Mouse (Mus musculus) MEL (cell line): ENCODE data around the gene Lypd6b. TPM values are rescaled to one million over a fixed set of nuclear protein-coding genes. Genes with fewer than 3 reads are reported as not detected.

Source experiments
- DNase-seq: peaks from one replicate; pipeline ENCODE4 v3.0.0; 2011; ENCODE audit warnings: low read depth, low spot score
- H3K27ac ChIP-seq: 2 replicates; pipeline ENCODE4 v1.5.1; 2012; ENCODE audit warnings: low read depth, mild to moderate bottlenecking, control low read depth, low read length, moderate library complexity; ENCODE audit not compliant: control insufficient read depth
- H3K27me3 ChIP-seq, 2 experiments: fragments of 150-350 bp in 1 of 2; sonication (generic) in 1 of 2; 2 replicates each; pipeline ENCODE4 v1.6.1; 2012; ENCODE audit warnings: low read length in 2 of 2, mild to moderate bottlenecking in 2 of 2, improper control_type of control experiment in 1 of 2, moderate library complexity in 1 of 2; ENCODE audit not compliant: insufficient read depth in 2 of 2, control insufficient read depth in 1 of 2
- H3K36me3 ChIP-seq, 2 experiments: 2 replicates each; pipeline ENCODE4 v1.6.1; 2012 to 2014; ENCODE audit warnings: low read length in 2 of 2, improper control_type of control experiment in 1 of 2, inconsistent platforms in 1 of 2, mild to moderate bottlenecking in 1 of 2; ENCODE audit not compliant: insufficient read depth in 2 of 2, control insufficient read depth in 1 of 2
- H3K4me1 ChIP-seq, 2 experiments: fragments of 150-350 bp in 1 of 2; sonication (generic) in 1 of 2; 2 replicates each; pipeline ENCODE4 v1.6.1; 2012; ENCODE audit warnings: low read length in 2 of 2, improper control_type of control experiment in 1 of 2, mild to moderate bottlenecking in 1 of 2; ENCODE audit not compliant: insufficient read depth in 2 of 2, control insufficient read depth in 1 of 2
- H3K4me3 ChIP-seq, 2 experiments: fragments of 150-350 bp in 1 of 2; sonication (generic) in 1 of 2; 2 replicates each; pipeline ENCODE4 v1.5.1; 2012; ENCODE audit warnings: low read depth in 2 of 2, low read length in 2 of 2, mild to moderate bottlenecking in 2 of 2, moderate library complexity in 2 of 2, control low read depth in 1 of 2, improper control_type of control experiment in 1 of 2; ENCODE audit not compliant: control insufficient read depth in 1 of 2, insufficient read depth in 1 of 2
- H3K79me2 ChIP-seq: 2 replicates; pipeline ENCODE4 v1.6.1; 2012; ENCODE audit warnings: mild to moderate bottlenecking, low read length, moderate library complexity; ENCODE audit not compliant: control insufficient read depth, poor library complexity, insufficient read depth
- H3K9ac ChIP-seq: 2 replicates; pipeline ENCODE4 v1.6.1; 2012; ENCODE audit warnings: low read depth, mild to moderate bottlenecking, control low read depth, low read length, moderate library complexity; ENCODE audit not compliant: control insufficient read depth, poor library complexity, severe bottlenecking
- H3K9me3 ChIP-seq: fragments of 150-350 bp; sonication (generic); replicated peaks from 2 replicates; pipeline ENCODE4 v1.6.1; 2012; ENCODE audit warnings: mild to moderate bottlenecking, low read length, improper control_type of control experiment, moderate library complexity; ENCODE audit not compliant: insufficient read depth
- BHLHE40 ChIP-seq: IDR thresholded peaks from 2 replicates; pipeline ENCODE4 v1.6.1; 2012; ENCODE audit warnings: low read depth, mild to moderate bottlenecking, inconsistent platforms, low read length, improper control_type of control experiment, borderline replicate concordance
- CHD2 ChIP-seq: IDR thresholded peaks from 2 replicates; pipeline ENCODE4 v1.6.1; 2011; ENCODE audit warnings: low read length, improper control_type of control experiment
- CTCF ChIP-seq, 3 experiments: IDR thresholded peaks in 2 of 3; conservative IDR thresholded peaks in 1 of 3; 2 replicates each; pipeline ENCODE4 v1.5.1; 2011 to 2012; ENCODE audit warnings: low read length in 3 of 3, low read depth in 2 of 3, mild to moderate bottlenecking in 2 of 3, improper control_type of control experiment in 1 of 3, inconsistent platforms in 1 of 3, mixed read lengths in 1 of 3, moderate library complexity in 1 of 3; ENCODE audit not compliant: control insufficient read depth in 1 of 3, insufficient read depth in 1 of 3, poor library complexity in 1 of 3, severe bottlenecking in 1 of 3
- ELF1 ChIP-seq: IDR thresholded peaks from 2 replicates; pipeline ENCODE4 v1.6.1; 2014; ENCODE audit warnings: low read depth, mild to moderate bottlenecking, inconsistent platforms, low read length, improper control_type of control experiment, moderate library complexity
- EP300 ChIP-seq, 2 experiments: IDR thresholded peaks; 2 replicates each; pipeline ENCODE4 v1.6.1; 2011; ENCODE audit warnings: improper control_type of control experiment in 2 of 2, low read length in 2 of 2, low read depth in 1 of 2, mild to moderate bottlenecking in 1 of 2
- GATA1 ChIP-seq: IDR thresholded peaks from 2 replicates; pipeline ENCODE4 v1.6.1; 2011; ENCODE audit warnings: low read depth, low read length, improper control_type of control experiment
- HCFC1 ChIP-seq: IDR thresholded peaks from 2 replicates; pipeline ENCODE4 v1.6.1; 2012; ENCODE audit warnings: low read depth, mild to moderate bottlenecking, inconsistent platforms, low read length, improper control_type of control experiment, moderate library complexity
- KAT2A ChIP-seq: conservative IDR thresholded peaks from 2 replicates; pipeline ENCODE4 v1.6.1; 2012; ENCODE audit warnings: low read depth, low read length, improper control_type of control experiment, inconsistent platforms
- MAZ ChIP-seq: IDR thresholded peaks from 2 replicates; pipeline ENCODE4 v1.6.1; 2012; ENCODE audit warnings: low read depth, mild to moderate bottlenecking, inconsistent platforms, low read length, improper control_type of control experiment
- MYB ChIP-seq: IDR thresholded peaks from 2 replicates; pipeline ENCODE4 v1.6.1; 2011; ENCODE audit warnings: mild to moderate bottlenecking, low read depth, low read length, improper control_type of control experiment
- NRF1 ChIP-seq: IDR thresholded peaks from 2 replicates; pipeline ENCODE4 v1.6.1; 2014; ENCODE audit warnings: low read depth, mild to moderate bottlenecking, inconsistent platforms, low read length, improper control_type of control experiment, moderate library complexity; ENCODE audit not compliant: poor library complexity, insufficient read depth, severe bottlenecking
- POLR2A ChIP-seq, 2 experiments: IDR thresholded peaks; 2 replicates each; pipeline ENCODE4 v1.6.1; 2011 to 2012; ENCODE audit warnings: low read length in 2 of 2, mild to moderate bottlenecking in 2 of 2, control low read depth in 1 of 2, improper control_type of control experiment in 1 of 2, low read depth in 1 of 2, moderate library complexity in 1 of 2; ENCODE audit not compliant: control insufficient read depth in 1 of 2, insufficient read depth in 1 of 2, poor library complexity in 1 of 2
- POLR2AphosphoS5 ChIP-seq: IDR thresholded peaks from 2 replicates; pipeline ENCODE4 v1.6.1; 2012; ENCODE audit warnings: low read depth, borderline replicate concordance, mild to moderate bottlenecking, inconsistent platforms, low read length, moderate library complexity, mixed read lengths
- RAD21 ChIP-seq: IDR thresholded peaks from 2 replicates; pipeline ENCODE4 v1.6.1; 2011; ENCODE audit warnings: mild to moderate bottlenecking, low read depth, low read length, improper control_type of control experiment
- SMC3 ChIP-seq: IDR thresholded peaks from 2 replicates; pipeline ENCODE4 v1.6.1; 2011; ENCODE audit warnings: low read depth, low read length, improper control_type of control experiment
- UBTF ChIP-seq: IDR thresholded peaks from 2 replicates; pipeline ENCODE4 v1.6.1; 2012; ENCODE audit warnings: low read depth, mild to moderate bottlenecking, inconsistent platforms, low read length, improper control_type of control experiment, moderate library complexity, borderline replicate concordance; ENCODE audit not compliant: insufficient read depth
- ZC3H11A ChIP-seq: IDR thresholded peaks from 2 replicates; pipeline ENCODE4 v1.6.1; 2012; ENCODE audit warnings: low read depth, mild to moderate bottlenecking, inconsistent platforms, low read length, improper control_type of control experiment
- ZKSCAN1 ChIP-seq: IDR thresholded peaks from 2 replicates; pipeline ENCODE4 v1.6.1; 2012; ENCODE audit warnings: low read depth, mild to moderate bottlenecking, inconsistent platforms, low read length, improper control_type of control experiment, moderate library complexity
- ZMIZ1 ChIP-seq: IDR thresholded peaks from 2 replicates; pipeline ENCODE4 v1.6.1; 2012; ENCODE audit warnings: low read depth, mild to moderate bottlenecking, inconsistent platforms, low read length, improper control_type of control experiment, moderate library complexity
- polyA plus RNA-seq, 2 experiments: library from polyadenylated mRNA; stranded (reverse) in 1 of 2; unstranded in 1 of 2; fragments of >175 nt in 1 of 2; fragments of >200 nt in 1 of 2; gene quantifications; 2 replicates each; pipeline versions ENCODE4 v1.2.1 to v1.2.4; 2012; ENCODE audit warnings: low replicate concordance in 2 of 2, low read depth in 1 of 2; ENCODE audit not compliant: insufficient read length in 2 of 2, insufficient read depth in 1 of 2, missing spikeins in 1 of 2
- total RNA-seq: library from RNA; depleted of rRNA; stranded (reverse); fragments of 300-350 nt; gene quantifications from 2 replicates; pipeline ENCODE4 v1.2.3, GENCODE M21; 2012

The Lypd6b gene
- total and polyA plus RNA-seq, 3 experiments, result not detected

- H3K9me3 ChIP-seq, result no peaks in the 10 kb centered on the region
- no peaks in the 10 kb centered on the region for H3K4me1 ChIP-seq
- no peaks in the 10 kb centered on the region for H3K27me3 ChIP-seq
- no peaks in the 10 kb centered on the region for H3K36me3 ChIP-seq
- TF ChIP-seq POLR2A (IDR thresholded peaks at IDR 0.05; ENCODE audit: control insufficient read depth in 1 of 2, insufficient read depth in 1 of 2, low read depth in 1 of 2, low read length in 2 of 2, poor library complexity in 1 of 2), result no peak
- no peak for TF ChIP-seq EP300 (IDR thresholded peaks at IDR 0.05; ENCODE audit: low read depth in 1 of 2, low read length in 2 of 2)
- no peak for TF ChIP-seq GATA1
- TF ChIP-seq HCFC1, result no peak
- no peak for TF ChIP-seq ZMIZ1
- no peak for TF ChIP-seq KAT2A
- no peak for TF ChIP-seq BHLHE40
- no peak for TF ChIP-seq SMC3
- TF ChIP-seq MYB, result no peak
- no peak for TF ChIP-seq RAD21
- TF ChIP-seq MAZ, result no peak
- no peak for TF ChIP-seq NRF1
- TF ChIP-seq UBTF, result no peak
- no peak for TF ChIP-seq POLR2AphosphoS5
- no peak for TF ChIP-seq CHD2
- TF ChIP-seq ELF1, result no peak
- H3K9ac ChIP-seq, result no peak overlapping the region
- H3K4me3 ChIP-seq, result no peak overlapping the region
- H3K79me2 ChIP-seq, result no peaks in the 10 kb centered on the region
- no peak for DNase-seq
- no peak overlapping the region for H3K27ac ChIP-seq
Observed at GRCm38 (mm10) chr2:49984780-49985179, 197.3 kb downstream of the Lypd6b start.

GRCm38 (mm10) chr2:49995841-49996240, 208.4 kb downstream of the Lypd6b start:
- no peaks in the 10 kb centered on the region for H3K9me3 ChIP-seq
- TF ChIP-seq CTCF (IDR thresholded peaks at IDR 0.05 in 2 of 3, conservative IDR thresholded peaks at IDR 0.05 in 1 of 3; ENCODE audit: control insufficient read depth in 1 of 3, insufficient read depth in 1 of 3, low read depth in 2 of 3, low read length in 3 of 3, poor library complexity in 1 of 3, severe bottlenecking in 1 of 3) (no peak), ZC3H11A (no peak), ZKSCAN1 (no peak), MYB (no peak)
- no peaks in the 10 kb centered on the region for H3K36me3 ChIP-seq
- no peak for DNase-seq
- H3K27ac ChIP-seq, result no peak overlapping the region
- no peak overlapping the region for H3K9ac ChIP-seq
- H3K27me3 ChIP-seq, result no peaks in the 10 kb centered on the region
- no peak overlapping the region for H3K4me3 ChIP-seq
- no peaks in the 10 kb centered on the region for H3K79me2 ChIP-seq
- H3K4me1 ChIP-seq, result no peaks in the 10 kb centered on the region
